Mouse (Mus musculus): Measurements from ENCODE around the gene H2-M10.6. TPM values are rescaled to one million over a fixed set of nuclear protein-coding genes. Genes with fewer than 3 reads are reported as not detected.

The H2-M10.6 gene
- not detected for total RNA-seq (2023)

DNA sequence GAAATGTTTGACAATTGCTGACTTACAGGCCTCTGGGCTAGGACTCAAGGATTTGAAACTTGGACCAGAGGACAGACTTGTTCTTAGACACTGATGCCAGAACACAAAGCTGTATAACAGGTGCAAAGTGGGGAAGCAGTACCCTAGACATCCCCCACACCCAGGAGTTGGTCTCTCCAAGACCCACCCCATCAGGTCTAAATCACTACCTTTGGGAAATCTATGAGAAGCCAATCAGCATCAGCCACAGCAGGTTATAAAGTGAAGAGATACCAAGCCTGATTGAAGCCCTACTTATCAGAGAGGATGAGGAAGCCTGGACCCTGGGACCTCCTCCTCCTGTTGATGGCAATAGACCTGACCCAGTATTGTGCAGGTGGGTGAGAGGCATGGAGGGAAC lies at the start of gene H2-M10.6:
Gene H2-M10.6, plus strand, starts transcription at position 301 of the 400 bp plus-strand sequence.

DNA sequence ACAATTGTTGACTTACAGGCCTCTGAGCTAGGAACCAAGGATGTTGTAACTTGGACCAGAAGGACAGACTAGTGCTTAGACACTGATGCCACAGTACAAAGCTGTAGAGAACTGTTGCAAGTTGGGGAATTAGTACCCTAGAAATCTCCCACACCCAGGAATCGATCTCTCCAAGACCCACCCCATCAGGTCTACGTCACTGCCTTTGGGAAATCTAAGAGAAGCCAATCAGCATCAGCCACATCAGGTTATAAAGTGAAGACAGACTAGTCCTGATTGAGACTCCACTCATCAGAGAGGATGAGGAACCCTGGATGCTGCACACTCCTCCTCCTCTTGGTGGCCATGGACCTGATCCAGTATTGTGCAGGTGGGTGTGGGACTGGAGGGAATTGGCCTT lies 39.4 kb upstream of the H2-M10.6 start, which contains the start of gene H2-M10.5:
Gene H2-M10.5, plus strand, starts transcription at position 301 of the 400 bp plus-strand sequence.

DNA sequence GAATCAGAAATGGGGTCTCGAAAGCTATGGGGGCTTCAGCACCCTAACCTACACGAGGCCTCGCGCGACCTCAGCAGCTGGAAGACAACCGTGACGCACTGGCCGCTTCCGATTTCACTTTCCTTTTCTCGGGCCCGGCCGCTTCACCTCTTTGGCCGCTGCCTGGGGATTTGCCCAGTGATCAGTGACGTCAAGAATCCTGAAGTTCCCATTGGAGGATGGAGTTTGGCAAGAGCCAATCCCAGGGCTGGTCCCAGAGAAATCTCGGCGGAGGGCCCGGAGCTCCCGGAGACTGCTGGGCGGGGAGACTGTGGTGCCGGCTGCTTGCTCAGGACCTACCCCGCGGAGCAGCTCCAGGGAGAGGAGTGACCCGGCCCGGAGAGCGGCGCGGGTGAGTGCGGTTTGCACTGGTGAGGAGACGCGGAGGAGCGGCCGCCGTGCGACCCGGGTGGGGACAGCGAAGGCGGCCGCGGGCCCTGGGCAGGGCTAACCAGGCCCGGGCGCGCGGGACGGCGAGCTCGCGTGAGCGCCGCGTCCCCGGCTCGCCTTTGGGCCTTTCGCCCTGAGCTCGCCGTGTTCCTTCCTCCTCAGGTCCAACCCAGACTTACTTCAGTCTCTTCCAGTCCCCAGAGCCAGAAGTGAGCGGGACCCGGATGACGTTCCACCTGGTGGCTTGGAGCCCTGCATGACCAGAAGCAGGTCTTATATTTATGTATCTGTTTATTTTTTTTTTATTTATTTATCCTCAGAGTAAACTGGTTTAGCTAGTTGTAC lies 25.1 kb downstream of the H2-M10.6 start, which contains the start of gene Trim26:
Gene Trim26, plus strand, starts transcription at position 261 of the 774 bp plus-strand sequence.

Other genes with a start within 250 kb of the H2-M10.6 start
- not detected for gene H2-M9, start 169.5 kb upstream of the H2-M10.6 start, total RNA-seq (2023)
- not detected for gene H2-M1, start 140.0 kb upstream of the H2-M10.6 start, total RNA-seq (2023)
- not detected for gene H2-M10.5, start 39.3 kb upstream of the H2-M10.6 start, total RNA-seq (2023)
- gene Trim26, start 25.0 kb downstream of the H2-M10.6 start, total RNA-seq (2023): 125 TPM
- gene Trim15, start 55.0 kb downstream of the H2-M10.6 start, total RNA-seq (2023): not detected
- gene Trim10, start 57.4 kb downstream of the H2-M10.6 start, total RNA-seq (2023): 2.6 TPM
- gene Trim40, start 78.0 kb downstream of the H2-M10.6 start, total RNA-seq (2023): not detected
- gene Trim31, start 85.9 kb downstream of the H2-M10.6 start, total RNA-seq (2023): not detected
- 1.4 TPM for gene Rnf39, start 130.7 kb downstream of the H2-M10.6 start, total RNA-seq (2023)
- 70.8 TPM for gene Ppp1r11, start 139.6 kb downstream of the H2-M10.6 start, total RNA-seq (2023)
- 64.3 TPM for gene Znrd1, start 146.4 kb downstream of the H2-M10.6 start, total RNA-seq (2023)
- 1.7 TPM for gene Znrd1as, start 146.4 kb downstream of the H2-M10.6 start, total RNA-seq (2023)
- gene 2410137M14Rik, start 169.1 kb downstream of the H2-M10.6 start, total RNA-seq (2023): not detected
- not detected for gene H2-M5, start 177.4 kb downstream of the H2-M10.6 start, total RNA-seq (2023)
- not detected for gene Zfp57, start 189.0 kb downstream of the H2-M10.6 start, total RNA-seq (2023)
- gene Mog, start 211.2 kb downstream of the H2-M10.6 start, total RNA-seq (2023): not detected
- 112 TPM for gene Gabbr1, start 233.8 kb downstream of the H2-M10.6 start, total RNA-seq (2023)